Mouse (Mus musculus) lung, adult 18-20 months (tissue): ENCODE data around the gene Lrrc38.
A peak's percentile ranks its signal among the peaks of the same experiment; 100 is the strongest.
"Not testable (repeated sequence)": the region's sequence is repeated elsewhere in the genome, so short reads cannot be mapped to it uniquely, and the experiment has no call there.

Experiments
- DNase-seq, 2 experiments: peaks; one replicate each; pipeline ENCODE4 v3.0.0; 2022; ENCODE audit warnings: mixed read lengths in 2 of 2

Lrrc38 gene

DNA sequence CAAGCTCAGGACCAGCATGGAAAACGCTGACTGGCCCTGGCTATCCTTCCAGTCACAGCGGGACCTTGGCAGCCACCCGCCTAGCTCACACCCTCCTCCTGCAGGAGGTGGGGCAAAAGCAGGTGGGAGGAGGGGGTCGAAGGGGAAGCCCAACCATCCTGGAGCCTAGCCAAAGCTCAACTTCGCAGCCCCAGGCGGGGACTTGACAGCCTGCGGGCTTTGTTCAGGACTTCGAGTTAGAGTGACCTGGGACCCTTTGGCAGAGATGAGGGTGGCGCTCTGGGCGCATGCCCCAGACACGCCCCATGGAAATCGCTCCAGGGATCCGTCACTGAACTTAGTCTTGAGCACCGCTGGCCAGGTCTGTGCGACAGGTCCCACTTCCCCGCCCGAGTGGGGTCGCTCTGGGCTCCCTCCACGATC, at the start of gene Lrrc38:
Gene Lrrc38, plus strand, starts transcription at position 274 of the 423 bp plus-strand sequence.
- DNase-seq = no peak

GRCm38 (mm10) chr4:143300113-143300688, 49.4 kb upstream of the Lrrc38 start:
- no peak for DNase-seq

DNA sequence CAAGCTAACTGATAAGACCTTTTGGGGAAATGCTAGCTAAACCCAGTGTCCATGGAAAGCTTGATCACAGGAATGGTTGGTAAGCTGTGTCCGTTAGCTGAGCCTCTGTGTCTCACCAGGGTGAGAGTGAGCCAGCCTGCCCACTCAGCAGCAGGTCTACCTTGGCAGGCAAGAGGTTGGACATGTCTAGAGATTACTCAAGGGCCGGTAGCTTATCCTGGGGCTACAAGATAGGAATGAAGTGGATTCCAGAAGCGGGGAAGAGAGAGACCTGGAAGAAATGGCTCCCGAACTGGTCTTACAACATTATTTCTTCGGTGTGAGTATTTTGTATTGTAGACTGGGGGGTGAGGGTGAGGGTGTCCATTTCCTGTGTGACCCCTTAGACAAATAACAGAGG, 48.5 kb upstream of the Lrrc38 start:
- DNase-seq = no peak

- no peak for DNase-seq
These were observed 47.7 kb upstream of the Lrrc38 start for GRCm38 (mm10) chr4:143301875-143302274.

GRCm38 (mm10) chr4:143302279-143302890, 47.2 kb upstream of the Lrrc38 start:
- DNase-seq = no peak

DNA sequence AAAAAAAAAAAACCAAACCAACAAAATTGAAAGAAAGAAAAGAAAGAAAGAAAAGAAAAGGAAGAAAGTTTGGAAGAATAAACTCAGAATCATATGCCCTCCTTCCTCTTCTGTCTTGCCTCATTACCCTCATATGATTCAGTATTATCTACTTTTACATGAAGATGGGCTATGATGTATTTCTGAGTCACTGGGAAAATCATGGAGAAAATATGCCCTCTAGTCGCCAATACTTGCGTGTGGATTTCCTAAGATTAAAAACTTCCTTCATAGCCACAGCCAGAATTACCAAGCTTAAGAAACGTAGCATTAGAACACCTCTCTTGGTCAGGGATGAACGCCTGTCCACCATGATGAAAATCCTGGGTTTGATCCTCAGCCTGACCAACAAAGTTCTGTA, 44.5 kb upstream of the Lrrc38 start:
- DNase-seq = no peak

DNA sequence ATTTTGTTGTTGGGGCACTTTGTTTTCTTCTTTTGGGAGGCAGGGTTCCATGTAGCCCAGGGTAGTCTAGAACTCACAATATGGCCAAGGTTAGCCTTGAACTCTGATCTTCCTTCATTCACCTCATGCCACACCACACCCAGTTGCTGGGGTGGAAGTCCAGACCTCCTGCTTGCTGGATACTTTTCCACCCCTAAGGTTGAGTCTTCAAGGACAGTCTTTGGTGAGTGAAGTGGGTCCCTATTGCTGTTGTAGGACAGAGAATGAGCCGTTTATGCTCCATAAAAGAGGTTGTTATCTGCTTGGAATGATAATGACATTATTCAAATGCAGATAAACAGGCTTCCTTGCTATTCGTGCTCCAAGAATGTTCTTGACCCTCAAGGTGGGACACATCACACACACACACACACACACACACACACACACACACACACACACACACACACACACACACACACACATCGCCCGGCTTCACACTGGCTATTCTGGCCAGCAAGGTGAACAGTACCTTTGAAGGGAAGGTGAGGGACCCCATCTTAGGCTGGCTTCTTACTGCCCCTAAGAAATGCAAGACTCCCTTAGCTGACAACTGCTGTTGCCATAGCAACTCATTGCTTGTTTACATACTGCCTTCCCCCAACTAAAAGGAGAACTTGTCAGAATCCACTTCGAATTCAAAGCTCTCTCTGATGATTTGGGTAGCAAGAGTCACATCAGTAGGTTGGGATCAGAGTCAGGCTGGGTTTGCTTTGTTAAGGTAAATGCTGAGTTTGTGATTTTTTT, 43.4 kb upstream of the Lrrc38 start:
- DNase-seq = no peak

DNA sequence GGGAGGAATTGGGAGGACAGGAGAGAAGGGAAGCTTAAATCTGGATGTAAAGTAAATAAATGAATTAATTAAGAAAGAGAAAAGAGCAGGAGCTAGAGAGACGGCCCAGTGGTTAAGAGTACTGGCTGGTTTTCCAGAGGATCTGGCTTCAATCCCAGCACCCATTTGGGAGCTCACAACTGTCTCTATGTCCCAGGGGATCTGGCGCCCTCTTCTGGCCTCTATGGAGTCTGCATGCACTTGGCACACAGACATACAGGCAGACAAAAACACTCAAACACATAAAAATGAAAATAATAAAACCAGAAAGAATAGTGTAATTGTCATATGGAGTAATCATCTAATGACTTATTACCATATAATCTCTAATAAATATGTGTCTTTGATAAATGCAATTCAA, 38.2 kb upstream of the Lrrc38 start:
- peak in 1 of 2 experiments; percentile 25 for DNase-seq

- no peak for DNase-seq
These were observed 36.3 kb upstream of the Lrrc38 start for GRCm38 (mm10) chr4:143313299-143313698.

DNA sequence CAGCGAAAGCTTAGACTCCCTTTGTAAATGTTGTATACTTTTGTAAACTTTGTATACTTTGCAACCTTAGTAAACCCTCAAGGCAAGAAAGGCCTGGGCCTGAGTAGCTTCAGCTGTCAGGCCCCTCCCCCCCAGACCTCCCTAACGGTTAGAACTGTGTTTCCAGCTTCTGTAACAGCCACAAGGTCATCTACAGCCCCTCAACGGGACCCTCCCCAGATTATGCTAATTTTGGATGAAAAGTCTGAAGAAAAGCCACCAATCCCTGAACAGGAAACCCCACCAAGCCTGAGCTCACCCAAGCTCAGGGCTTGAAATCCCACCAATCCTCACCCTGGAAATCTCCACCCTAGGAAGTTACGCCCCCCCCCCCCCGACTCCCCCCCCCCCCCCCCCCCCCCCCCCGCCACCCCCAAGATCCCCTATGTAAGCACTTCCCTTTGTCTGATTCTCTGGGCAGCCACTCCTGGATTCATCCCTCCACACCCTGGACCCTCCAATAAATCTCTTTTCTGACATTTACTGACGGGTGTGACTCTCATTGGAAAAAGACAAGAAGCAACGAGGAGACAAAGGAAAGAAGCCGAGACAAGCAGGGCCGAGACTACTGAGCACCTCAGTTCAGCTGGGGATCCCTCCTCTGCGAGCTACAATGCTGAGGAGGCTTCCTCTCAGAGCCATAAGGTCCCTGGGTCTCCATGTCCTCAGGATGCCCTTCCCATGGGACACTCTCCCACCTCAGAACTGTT, 25.2 kb upstream of the Lrrc38 start:
- no peak for DNase-seq

- DNase-seq = no peak
These were observed 24.5 kb upstream of the Lrrc38 start for GRCm38 (mm10) chr4:143324925-143325624.

DNA sequence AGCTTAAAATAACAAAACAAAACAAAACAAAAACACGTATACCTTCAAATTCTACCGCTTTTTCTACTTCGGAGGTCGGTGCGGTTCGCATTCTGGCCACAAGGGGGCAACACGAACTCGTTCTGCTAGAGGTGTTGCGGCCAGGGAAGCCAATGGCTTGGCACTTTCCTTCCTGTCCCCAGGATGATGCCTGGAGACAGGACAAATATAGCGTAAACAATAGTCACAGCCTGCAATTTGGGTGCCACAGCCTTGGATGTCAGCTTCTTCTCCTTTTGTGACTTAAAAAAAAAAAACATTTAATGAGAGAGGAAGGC, 24.0 kb upstream of the Lrrc38 start:
- peak; percentile 46 to 55 for DNase-seq

GRCm38 (mm10) chr4:143330566-143330965, 19.0 kb upstream of the Lrrc38 start:
- DNase-seq = no peak

GRCm38 (mm10) chr4:143331787-143332186, 17.8 kb upstream of the Lrrc38 start:
- DNase-seq = no peak

DNA sequence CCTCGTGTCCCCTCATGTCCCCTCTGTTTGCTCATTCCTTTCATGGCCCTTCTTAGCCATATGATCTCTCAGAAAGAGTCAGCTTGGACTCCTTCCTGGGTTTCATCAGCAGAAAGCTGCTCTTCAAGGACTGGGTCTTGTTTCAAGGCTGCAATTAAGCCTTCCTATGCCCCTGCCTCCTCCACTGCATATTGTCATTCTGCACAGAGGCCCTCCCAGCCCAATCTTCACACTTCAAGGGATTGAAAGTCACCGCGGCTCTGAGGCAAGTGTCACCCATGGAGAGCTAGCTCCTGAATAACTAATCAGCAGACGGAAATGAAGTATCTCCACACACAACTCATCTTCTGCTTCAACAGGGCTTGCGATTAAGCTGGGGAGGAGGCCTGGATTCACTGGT, 15.4 kb upstream of the Lrrc38 start:
- no peak for DNase-seq

- DNase-seq = no peak
These were observed 14.6 kb upstream of the Lrrc38 start for GRCm38 (mm10) chr4:143334995-143335394.

DNA sequence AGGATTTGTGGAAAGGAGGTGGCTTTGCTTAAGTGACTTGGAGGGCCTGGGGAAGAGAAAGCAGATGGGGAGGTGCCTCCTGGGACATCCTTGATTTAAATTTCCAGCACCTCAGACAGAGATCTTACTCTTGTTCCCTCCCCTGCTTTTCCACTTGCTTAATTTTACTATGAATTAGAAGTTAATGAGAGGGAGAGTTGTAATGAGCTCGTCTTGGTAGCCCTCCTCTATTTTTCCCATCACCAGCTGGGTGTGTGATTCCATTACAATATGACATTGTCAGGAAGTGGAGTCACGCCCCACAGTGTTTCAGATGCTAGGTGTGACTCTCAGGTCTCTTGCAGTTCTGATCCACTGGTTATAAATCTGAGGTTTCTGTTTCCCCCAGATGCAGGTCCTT, 13.5 kb upstream of the Lrrc38 start:
- no peak for DNase-seq

GRCm38 (mm10) chr4:143339808-143340207, 9.7 kb upstream of the Lrrc38 start:
- no peak for DNase-seq

GRCm38 (mm10) chr4:143341470-143341869, 8.1 kb upstream of the Lrrc38 start:
- DNase-seq = no peak

DNA sequence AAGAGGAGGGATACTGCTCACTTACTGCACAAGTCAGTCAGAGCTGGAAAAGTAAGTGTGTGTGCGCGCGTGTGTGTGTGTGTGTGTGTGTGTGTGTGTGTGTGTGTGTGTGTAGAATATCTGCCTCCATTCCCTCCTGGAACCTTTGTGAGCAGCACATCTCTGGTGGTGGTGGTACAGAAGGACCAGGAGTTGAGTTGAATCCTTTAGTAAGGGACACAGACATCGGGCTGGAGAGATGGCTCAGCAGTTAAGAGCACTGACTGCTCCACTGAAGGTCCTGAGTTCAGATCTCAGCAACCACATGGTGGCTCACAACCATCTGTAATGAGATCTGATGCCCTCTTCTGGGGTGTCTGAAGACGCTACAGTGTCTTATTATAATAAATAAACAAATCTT, 4.1 kb upstream of the Lrrc38 start:
- not testable (repeated sequence) for DNase-seq

DNA sequence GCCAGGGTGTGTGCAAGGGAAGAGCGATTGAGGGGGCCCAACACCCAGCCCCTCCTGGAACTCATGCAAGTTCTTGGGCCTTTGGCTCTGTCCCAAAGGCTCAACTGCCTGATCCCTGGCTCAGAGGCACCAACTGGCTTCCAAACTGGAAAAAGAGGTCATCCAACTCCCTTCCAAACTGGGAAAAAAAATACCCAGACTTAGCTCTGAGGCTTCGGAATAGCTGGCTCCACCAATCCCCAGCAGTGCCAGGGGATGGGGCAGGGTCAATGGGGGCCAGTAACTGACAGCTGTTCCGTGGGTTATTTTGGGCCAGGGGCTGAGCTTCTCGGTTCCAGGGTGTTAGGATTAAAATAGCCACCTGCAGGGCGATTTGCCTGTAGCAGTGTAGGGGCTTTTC, 879 bp upstream of the Lrrc38 start:
- no peak for DNase-seq

GRCm38 (mm10) chr4:143350047-143351015, 774 bp downstream of the Lrrc38 start:
- no peak for DNase-seq
